Mouse (Mus musculus): Measurements from ENCODE around the gene Spem2. TPM values are rescaled to one million over a fixed set of nuclear protein-coding genes. Genes with fewer than 3 reads are reported as not detected.
"Not testable (repeated sequence)": the region's sequence is repeated elsewhere in the genome, so short reads cannot be mapped to it uniquely, and the experiment has no call there.

Gene Spem2
- not detected in 2 replicates for polyA plus RNA-seq (2012)

- TF ChIP-seq GATA1 (IDR thresholded peaks at IDR 0.05; ENCODE audit: low read length) = no peak
- no peaks in the 10 kb centered on the region for H3K4me1 ChIP-seq (ENCODE audit: control insufficient read depth)
- H3K4me3 ChIP-seq (replicated peaks) = no peak within 1 kb of the TSS
- peaks cover 11% of the 10 kb centered on the region for H3K9me3 ChIP-seq (ENCODE audit: control insufficient read depth, low read length)
- H3K36me3 ChIP-seq (ENCODE audit: control insufficient read depth) = no peaks in the 10 kb centered on the region
- H3K27me3 ChIP-seq (ENCODE audit: control insufficient read depth) = peaks cover 21% of the 10 kb centered on the region
Measured at GRCm38 (mm10) chr11:69818365-69818764, at the start of gene Spem2. Gene Spem2 (minus strand): TSS chr11:69818465.

DNA sequence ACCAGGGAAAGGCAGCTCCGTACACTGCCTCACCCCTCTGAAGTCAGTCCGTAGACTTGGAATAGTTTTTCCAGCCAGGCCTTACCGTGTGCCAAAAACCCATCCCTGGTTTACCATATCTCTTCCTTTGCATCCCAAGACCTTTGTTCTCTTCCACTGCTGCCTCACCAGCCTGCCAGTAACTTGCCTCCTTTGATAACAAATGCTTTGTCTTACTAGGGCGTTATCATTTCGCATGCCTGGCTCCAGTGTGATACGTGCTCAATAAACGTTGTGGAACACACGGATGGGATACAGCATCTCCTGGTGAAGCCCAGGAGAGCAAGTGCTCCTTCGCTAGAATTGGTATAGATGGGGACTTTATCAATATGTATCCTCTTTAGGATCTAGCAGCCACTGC is 49.1 kb upstream of the Spem2 start:
- Histone ChIP-seq H3K36me3 (ENCODE audit: control insufficient read depth) (no peaks in the 10 kb centered on the region), H3K9me3 (ENCODE audit: control insufficient read depth, low read length) (no peaks in the 10 kb centered on the region), H3K4me3 (replicated peaks) (no peak overlapping the region), H3K27me3 (ENCODE audit: control insufficient read depth) (no peaks in the 10 kb centered on the region), H3K4me1 (ENCODE audit: control insufficient read depth) (peaks cover 74% of the 10 kb centered on the region)
- TF ChIP-seq TAL1 (IDR thresholded peaks at IDR 0.05; ENCODE audit: low read length) (no peak), GATA1 (IDR thresholded peaks at IDR 0.05; ENCODE audit: low read length) (no peak)

DNA sequence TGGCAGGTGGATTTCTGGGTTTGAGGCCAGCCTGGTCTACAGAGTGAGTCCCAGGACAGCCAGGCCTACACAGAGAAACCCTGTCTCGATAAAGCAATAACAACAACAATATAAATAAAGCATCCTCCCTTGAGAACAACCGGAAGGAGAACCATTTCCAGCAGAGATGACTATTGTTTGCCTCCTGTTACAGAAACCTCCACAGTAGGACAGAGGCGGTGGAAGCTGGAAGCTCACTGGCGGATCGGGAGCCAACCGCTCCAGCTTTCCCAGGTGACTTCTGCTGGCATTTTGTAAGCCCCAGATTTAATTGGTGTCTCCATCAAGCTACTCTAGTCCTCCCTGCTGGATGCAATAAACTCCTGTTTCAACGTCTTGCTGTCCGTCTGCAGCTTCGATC is 47.3 kb upstream of the Spem2 start:
- peaks cover 67% of the 10 kb centered on the region for H3K4me1 ChIP-seq (ENCODE audit: control insufficient read depth)
- no peaks in the 10 kb centered on the region for H3K9me3 ChIP-seq (ENCODE audit: control insufficient read depth, low read length)
- no peak overlapping the region for H3K4me3 ChIP-seq (replicated peaks)
- H3K36me3 ChIP-seq (ENCODE audit: control insufficient read depth) = no peaks in the 10 kb centered on the region
- H3K27me3 ChIP-seq (ENCODE audit: control insufficient read depth) = no peaks in the 10 kb centered on the region
- no peak for TF ChIP-seq TAL1 (IDR thresholded peaks at IDR 0.05; ENCODE audit: low read length)
- no peak for TF ChIP-seq GATA1 (IDR thresholded peaks at IDR 0.05; ENCODE audit: low read length)

DNA sequence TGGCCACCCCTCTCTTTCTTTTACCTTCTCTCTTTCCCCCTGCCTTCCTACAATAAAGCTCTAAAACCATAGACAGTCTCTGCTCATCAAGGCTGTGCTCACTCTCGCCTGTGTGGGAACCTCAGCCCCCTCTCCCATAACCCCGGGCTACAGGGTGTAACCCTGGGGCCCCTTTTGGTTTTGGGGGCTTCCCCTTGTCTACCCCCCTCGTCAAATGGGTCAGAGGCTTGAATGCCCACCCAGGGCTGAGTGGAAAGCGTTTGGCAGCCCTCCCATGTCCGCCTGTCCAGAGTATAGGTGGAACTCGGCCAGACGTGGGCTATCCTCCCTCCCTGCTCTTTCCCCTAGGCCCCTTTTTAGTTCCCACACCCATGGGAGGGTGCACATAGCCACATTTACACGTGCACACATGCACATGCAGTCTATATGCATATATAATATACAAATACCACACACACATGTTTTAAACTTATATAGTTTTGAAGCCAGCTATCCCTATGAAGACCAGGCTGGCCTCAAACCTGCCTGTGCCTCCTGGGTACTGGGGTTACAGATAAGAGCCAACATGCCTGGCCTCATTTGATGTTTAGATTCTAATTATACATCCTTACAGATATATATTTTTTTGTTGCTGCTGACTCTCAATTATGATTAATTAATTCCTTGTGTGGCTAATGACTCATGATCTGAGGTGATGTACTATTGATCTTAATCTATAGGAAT is 46.0 kb upstream of the Spem2 start:
- Histone ChIP-seq H3K9me3 (ENCODE audit: control insufficient read depth, low read length) (no peaks in the 10 kb centered on the region), H3K4me3 (replicated peaks) (peak overlapping the region; percentile 19), H3K27me3 (ENCODE audit: control insufficient read depth) (peaks cover 4% of the 10 kb centered on the region), H3K4me1 (ENCODE audit: control insufficient read depth) (peaks cover 59% of the 10 kb centered on the region), H3K36me3 (ENCODE audit: control insufficient read depth) (no peaks in the 10 kb centered on the region)
- TF ChIP-seq GATA1 (IDR thresholded peaks at IDR 0.05; ENCODE audit: low read length) (no peak), TAL1 (IDR thresholded peaks at IDR 0.05; ENCODE audit: low read length) (no peak)

GRCm38 (mm10) chr11:69863729-69864128 is 45.5 kb upstream of the Spem2 start:
- not testable (repeated sequence) for H3K27me3 ChIP-seq (ENCODE audit: control insufficient read depth); H3K4me3 ChIP-seq (replicated peaks); H3K9me3 ChIP-seq (ENCODE audit: control insufficient read depth, low read length); H3K36me3 ChIP-seq (ENCODE audit: control insufficient read depth)
- peaks cover 60% of the 10 kb centered on the region for H3K4me1 ChIP-seq (ENCODE audit: control insufficient read depth)

- H3K4me3 ChIP-seq (replicated peaks) = no peak within 1 kb of the TSS
- H3K4me1 ChIP-seq (ENCODE audit: control insufficient read depth) = peaks cover 58% of the 10 kb centered on the region
- no peaks in the 10 kb centered on the region for H3K9me3 ChIP-seq (ENCODE audit: control insufficient read depth, low read length)
- H3K36me3 ChIP-seq (ENCODE audit: control insufficient read depth) = peaks cover 8% of the 10 kb centered on the region
- TF ChIP-seq TAL1 (IDR thresholded peaks at IDR 0.05; ENCODE audit: low read length) (no peak), GATA1 (IDR thresholded peaks at IDR 0.05; ENCODE audit: low read length) (no peak)
- peaks cover 17% of the 10 kb centered on the region for H3K27me3 ChIP-seq (ENCODE audit: control insufficient read depth)
Measured at GRCm38 (mm10) chr11:69858113-69858998, 40.1 kb upstream of the Spem2 start, which contains the start of gene Tnk1. Gene Tnk1 (minus strand): TSS chr11:69858730.

- Histone ChIP-seq H3K4me3 (replicated peaks) (peak overlapping the region; percentile 62), H3K4me1 (ENCODE audit: control insufficient read depth) (peaks cover 78% of the 10 kb centered on the region), H3K27me3 (ENCODE audit: control insufficient read depth) (peaks cover 17% of the 10 kb centered on the region), H3K9me3 (ENCODE audit: control insufficient read depth, low read length) (no peaks in the 10 kb centered on the region), H3K36me3 (ENCODE audit: control insufficient read depth) (peaks cover 38% of the 10 kb centered on the region)
- TF ChIP-seq TAL1 (IDR thresholded peaks at IDR 0.05; ENCODE audit: low read length) (no peak), GATA1 (IDR thresholded peaks at IDR 0.05; ENCODE audit: low read length) (no peak)
Measured at GRCm38 (mm10) chr11:69855347-69855746, 37.1 kb upstream of the Spem2 start.

GRCm38 (mm10) chr11:69854680-69855079 is 36.4 kb upstream of the Spem2 start:
- no peak for TF ChIP-seq GATA1 (IDR thresholded peaks at IDR 0.05; ENCODE audit: low read length)
- TF ChIP-seq TAL1 (IDR thresholded peaks at IDR 0.05; ENCODE audit: low read length) = no peak
- Histone ChIP-seq H3K9me3 (ENCODE audit: control insufficient read depth, low read length) (no peaks in the 10 kb centered on the region), H3K27me3 (ENCODE audit: control insufficient read depth) (peaks cover 14% of the 10 kb centered on the region), H3K36me3 (ENCODE audit: control insufficient read depth) (peaks cover 45% of the 10 kb centered on the region), H3K4me3 (replicated peaks) (peak overlapping the region; percentile 62), H3K4me1 (ENCODE audit: control insufficient read depth) (peaks cover 85% of the 10 kb centered on the region)

GRCm38 (mm10) chr11:69853994-69854393 is 35.7 kb upstream of the Spem2 start:
- Histone ChIP-seq H3K4me1 (ENCODE audit: control insufficient read depth) (peaks cover 90% of the 10 kb centered on the region), H3K27me3 (ENCODE audit: control insufficient read depth) (peaks cover 10% of the 10 kb centered on the region), H3K36me3 (ENCODE audit: control insufficient read depth) (peaks cover 52% of the 10 kb centered on the region), H3K4me3 (replicated peaks) (peak overlapping the region; percentile 62), H3K9me3 (ENCODE audit: control insufficient read depth, low read length) (no peaks in the 10 kb centered on the region)
- TF ChIP-seq GATA1 (IDR thresholded peaks at IDR 0.05; ENCODE audit: low read length) = peak; percentile 89
- TF ChIP-seq TAL1 (IDR thresholded peaks at IDR 0.05; ENCODE audit: low read length) = peak; percentile 98
